Mouse (Mus musculus): ENCODE measurements around the gene Zfp579.
A peak's percentile ranks its signal among the peaks of the same experiment; 100 is the strongest.
"Not testable (repeated sequence)": the region's sequence is repeated elsewhere in the genome, so short reads cannot be mapped to it uniquely, and the experiment has no call there.

Zfp579 gene

GRCm38 (mm10) chr7:4996003-4996895 is at the start of gene Zfp579:
Gene Zfp579, minus strand, starts transcription at chr7:4996158.
- DNase-seq (ENCODE audit: low read depth, low spot score): peak; percentile 85

GRCm38 (mm10) chr7:5044981-5045380 is 49.0 kb upstream of the Zfp579 start:
- no peak for DNase-seq (ENCODE audit: low read depth, low spot score)

- no peak for DNase-seq (ENCODE audit: low read depth, low spot score)
Observed at GRCm38 (mm10) chr7:5038940-5039339, 43.0 kb upstream of the Zfp579 start.

- peak; percentile 78 for DNase-seq (ENCODE audit: low read depth, low spot score)
Observed at GRCm38 (mm10) chr7:5038109-5038732, 42.3 kb upstream of the Zfp579 start, which contains the start of gene Zfp784. Gene Zfp784, minus strand, starts transcription at chr7:5038446.

GRCm38 (mm10) chr7:5037467-5037866 is 41.5 kb upstream of the Zfp579 start:
- DNase-seq (ENCODE audit: low read depth, low spot score): no peak

- no peak for DNase-seq (ENCODE audit: low read depth, low spot score)
Observed at GRCm38 (mm10) chr7:5037026-5037425, 41.1 kb upstream of the Zfp579 start.

- no peak for DNase-seq (ENCODE audit: low read depth, low spot score)
Observed at GRCm38 (mm10) chr7:5036136-5036535, 40.2 kb upstream of the Zfp579 start.

- DNase-seq (ENCODE audit: low read depth, low spot score): no peak
Observed at GRCm38 (mm10) chr7:5035628-5036027, 39.7 kb upstream of the Zfp579 start.

GRCm38 (mm10) chr7:5033818-5034217 is 37.9 kb upstream of the Zfp579 start, which contains the start of gene 4632433K11Rik:
Gene 4632433K11Rik, plus strand, starts transcription at chr7:5034118.
- no peak for DNase-seq (ENCODE audit: low read depth, low spot score)

GRCm38 (mm10) chr7:5031496-5031895 is 35.5 kb upstream of the Zfp579 start:
- no peak for DNase-seq (ENCODE audit: low read depth, low spot score)

GRCm38 (mm10) chr7:5030554-5031275 is 34.8 kb upstream of the Zfp579 start:
- no peak for DNase-seq (ENCODE audit: low read depth, low spot score)

GRCm38 (mm10) chr7:5029946-5030345 is 34.0 kb upstream of the Zfp579 start:
- DNase-seq (ENCODE audit: low read depth, low spot score): no peak

GRCm38 (mm10) chr7:5029543-5029942 is 33.6 kb upstream of the Zfp579 start:
- DNase-seq (ENCODE audit: low read depth, low spot score): no peak

- no peak for DNase-seq (ENCODE audit: low read depth, low spot score)
Observed at GRCm38 (mm10) chr7:5021197-5021596, 25.2 kb upstream of the Zfp579 start.

GRCm38 (mm10) chr7:5020685-5021084 is 24.7 kb upstream of the Zfp579 start:
- no peak for DNase-seq (ENCODE audit: low read depth, low spot score)

- DNase-seq (ENCODE audit: low read depth, low spot score): peak; percentile 97
Observed at GRCm38 (mm10) chr7:5020000-5020681, 24.2 kb upstream of the Zfp579 start, which contains the start of the genes Zfp865 and Ccdc106. Gene Zfp865, plus strand, starts transcription at chr7:5020376. Gene Ccdc106, plus strand, starts transcription at chr7:5020553.

GRCm38 (mm10) chr7:5019576-5019975 is 23.6 kb upstream of the Zfp579 start:
- DNase-seq (ENCODE audit: low read depth, low spot score): not testable (repeated sequence)

- DNase-seq (ENCODE audit: low read depth, low spot score): no peak
Observed at GRCm38 (mm10) chr7:5017931-5018330, 22.0 kb upstream of the Zfp579 start.

GRCm38 (mm10) chr7:5017352-5017751 is 21.4 kb upstream of the Zfp579 start:
- DNase-seq (ENCODE audit: low read depth, low spot score): no peak

- DNase-seq (ENCODE audit: low read depth, low spot score): no peak
Observed at GRCm38 (mm10) chr7:5016920-5017319, 21.0 kb upstream of the Zfp579 start.

- DNase-seq (ENCODE audit: low read depth, low spot score): no peak
Observed at GRCm38 (mm10) chr7:5016057-5016456, 20.1 kb upstream of the Zfp579 start.
